ENCODE assay signal across 23 mouse cellular contexts in the genomic region with DNA sequence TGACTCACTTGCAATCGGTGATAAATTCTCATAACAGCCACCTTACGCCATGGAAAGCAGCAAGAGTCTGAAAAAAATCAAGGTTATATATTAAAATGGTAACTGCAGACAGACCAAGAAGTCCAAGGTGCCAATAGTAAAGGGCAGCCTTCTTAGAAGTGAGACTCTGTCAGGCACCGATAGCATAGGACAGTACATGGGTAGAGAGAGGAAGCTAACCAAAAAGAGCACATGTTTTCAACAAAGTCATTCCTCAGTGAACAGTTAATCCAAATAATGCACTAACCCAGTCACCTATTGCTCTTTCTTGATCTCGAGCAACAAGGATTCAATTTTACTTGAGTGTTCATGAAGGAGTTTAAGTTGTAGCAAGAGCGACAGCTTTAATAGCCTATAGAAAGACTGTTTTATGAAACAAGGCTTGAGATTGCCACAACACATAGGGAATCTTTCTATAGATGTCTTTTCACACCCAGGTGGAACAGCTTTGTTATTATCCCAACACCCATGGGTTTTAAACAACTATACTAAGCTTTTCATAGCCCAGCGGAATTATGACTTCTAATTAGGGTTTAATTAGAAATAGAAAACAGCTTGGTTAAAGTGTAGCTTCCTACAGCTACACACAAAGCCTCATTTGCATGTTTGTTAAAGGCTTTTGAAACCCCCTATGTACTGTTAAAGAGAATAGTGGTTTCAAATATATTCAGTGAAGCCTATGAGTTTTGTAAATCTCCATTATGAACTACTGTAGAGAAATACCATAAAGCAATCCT.
"Had no signal": no experiment of that assay in that cellular context is flagged by ENCODE, and none has a peak within 500 bp of the region (broad histone marks: within the 10 kb centered on the region; RNA-seq: fewer than 3 reads in every experiment).

No protein-coding gene starts in this region.

- H3K4me2 ChIP-seq: limb, embryonic 13.5 days; liver, embryonic 12.5 days; liver, embryonic 15.5 days; lung, embryonic 15.5 days; midbrain, embryonic 11.5 days had no signal

- ATAC-seq: liver, embryonic 12.5 days had no signal

- DNase-seq: kidney, adult 18-20 months; kidney, adult 9 months; kidney, postnatal 14 days; kidney, postnatal 4 days; liver; lung, adult 18-20 months; lung, postnatal 10 days; lung, postnatal 36 days; midbrain, embryonic 14.5 days; right cerebral cortex, adult 18-20 months; right cerebral cortex, postnatal 14 days; right cerebral cortex, postnatal 4 days; thymus, adult 2 months; thymus, postnatal 14 days; thymus, postnatal 4 days had no signal

- H3K36me3 ChIP-seq: limb, embryonic 10.5 days; limb, embryonic 13.5 days; liver, embryonic 12.5 days; liver, embryonic 15.5 days; lung, embryonic 15.5 days had no signal

- H3K27ac ChIP-seq: limb, embryonic 10.5 days; limb, embryonic 13.5 days; liver, embryonic 12.5 days; liver, embryonic 15.5 days; lung, embryonic 15.5 days; stomach, postnatal 0 days had no signal

- H3K4me3 ChIP-seq: limb, embryonic 10.5 days; limb, embryonic 13.5 days; liver, embryonic 12.5 days; liver, embryonic 15.5 days; lung, embryonic 15.5 days; myocyte had no signal

- H3K4me1 ChIP-seq: limb, embryonic 10.5 days; limb, embryonic 13.5 days; liver, embryonic 12.5 days; liver, embryonic 15.5 days; lung, embryonic 15.5 days had no signal

- H3K9me3 ChIP-seq: limb, embryonic 10.5 days; limb, embryonic 13.5 days; liver, embryonic 12.5 days; lung, embryonic 15.5 days had no signal

- H3K27me3 ChIP-seq: limb, embryonic 13.5 days; liver, embryonic 12.5 days; liver, embryonic 15.5 days; lung, embryonic 15.5 days had no signal

- H3K9ac ChIP-seq: limb, embryonic 13.5 days; liver, embryonic 12.5 days; liver, embryonic 15.5 days; lung, embryonic 15.5 days had no signal
